Mouse (Mus musculus) hindbrain, embryonic 16.5 days (tissue): ENCODE results near the gene Ppm1e. TPM values are rescaled to one million over a fixed set of nuclear protein-coding genes. Genes with fewer than 3 reads are reported as not detected.

ENCODE experiments used
- ATAC-seq: fragments of 200-750 bp; cut with Nextera tagmentation; 2 replicates; pipeline ENCODE4 v1.8.0; 2017; ENCODE audit warnings: moderate TSS enrichment, moderate library complexity
- H3K27ac ChIP-seq: fragments of 300-500 bp; sonication (generic); 2 replicates; pipeline ENCODE4 v1.5.1; 2014; ENCODE audit warnings: low read depth, mild to moderate bottlenecking, control low read depth, low read length, moderate library complexity
- H3K27me3 ChIP-seq: fragments of 300-500 bp; sonication (generic); replicated peaks from 2 replicates; pipeline ENCODE4 v1.6.1; 2014; ENCODE audit warnings: low read length; ENCODE audit not compliant: control insufficient read depth, insufficient read depth
- H3K36me3 ChIP-seq: fragments of 300-500 bp; sonication (generic); 2 replicates; pipeline ENCODE4 v1.6.1; 2014; ENCODE audit warnings: mild to moderate bottlenecking, low read length, moderate library complexity, mixed read lengths; ENCODE audit not compliant: control insufficient read depth, insufficient read depth
- H3K4me1 ChIP-seq: fragments of 300-500 bp; sonication (generic); 2 replicates; pipeline ENCODE4 v1.6.1; 2014; ENCODE audit warnings: low read depth, low read length; ENCODE audit not compliant: control insufficient read depth, insufficient read depth
- H3K4me2 ChIP-seq: fragments of 300-500 bp; sonication (generic); 2 replicates; pipeline ENCODE4 v1.6.1; 2014; ENCODE audit warnings: mild to moderate bottlenecking, low read length, control low read depth, moderate library complexity
- H3K4me3 ChIP-seq: fragments of 300-500 bp; sonication (generic); 2 replicates; pipeline ENCODE4 v1.5.1; 2014; ENCODE audit warnings: mild to moderate bottlenecking, low read length, control low read depth, moderate library complexity
- H3K9ac ChIP-seq: fragments of 300-500 bp; sonication (generic); 2 replicates; pipeline ENCODE4 v1.6.1; 2014; ENCODE audit warnings: low read depth, mild to moderate bottlenecking, control low read depth, low read length, moderate library complexity
- H3K9me3 ChIP-seq: fragments of 300-500 bp; sonication (generic); 2 replicates; pipeline ENCODE4 v1.6.1; 2014; ENCODE audit warnings: mild to moderate bottlenecking, low read length, moderate library complexity; ENCODE audit not compliant: control insufficient read depth
- WGBS: fragments of 180-500 bp; shearing (Covaris S2); extraction: QIAGEN DNeasy Blood & Tissue Kit; methylation state at CpG from one replicate; pipeline ENCODE4 v1.1.7; 2014; 5-methylcytosine and 5-hydroxymethylcytosine counted together
- polyA plus RNA-seq: library from polyadenylated mRNA; unstranded; fragments of >200 nt; fragmentation: Nextera tagmentation; extraction: Ambion mirVana; gene quantifications from 2 replicates; pipeline ENCODE4 v1.2.1, GENCODE M21; 2015

The Ppm1e gene
- polyA plus RNA-seq, 1 experiment from 2014 or later = 21.9 TPM

DNA sequence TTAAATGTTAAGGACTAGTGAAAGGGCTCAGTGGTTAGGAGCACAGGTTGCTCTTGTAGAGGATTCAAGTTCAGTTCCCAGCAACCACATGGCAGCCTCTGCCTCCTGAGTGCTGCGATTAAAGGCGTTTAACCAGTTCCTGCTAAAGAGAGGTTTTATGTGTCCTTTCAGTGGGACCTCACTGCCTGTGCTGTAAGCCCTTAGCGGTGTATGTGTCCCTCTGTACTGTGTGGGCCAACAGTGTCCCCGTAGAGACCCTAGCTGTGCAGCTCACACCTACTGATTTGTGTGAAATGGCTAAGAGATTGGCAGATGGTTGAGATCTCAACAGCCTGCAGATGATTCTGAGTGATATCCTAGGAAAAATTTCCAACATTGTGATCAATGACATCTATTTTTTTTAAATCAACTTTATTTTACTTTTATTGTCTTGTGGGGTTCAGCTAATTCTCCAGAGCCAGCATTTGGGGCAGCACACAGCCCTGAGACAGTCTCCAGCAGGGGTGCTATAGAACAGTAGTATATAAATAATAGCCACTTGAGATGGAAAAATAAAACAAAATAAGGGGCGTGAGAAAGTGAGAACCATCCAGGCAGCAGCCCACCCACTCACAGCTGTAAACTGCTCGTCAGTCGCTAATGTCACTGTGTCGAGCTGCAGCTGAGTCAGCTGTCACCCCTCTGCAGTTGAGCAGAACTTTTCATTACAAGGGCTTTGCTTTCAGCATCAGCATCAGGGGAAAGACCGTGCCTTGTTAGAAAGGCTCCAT, 111.9 kb downstream of the Ppm1e start:
- H3K4me1 ChIP-seq = no peaks in the 10 kb centered on the region; the same call in 1 of the 2 replicates
- no peak overlapping the region for H3K9ac ChIP-seq
- no peak for ATAC-seq
- no peak overlapping the region for H3K4me3 ChIP-seq
- WGBS = 44% methylated on average over 9 of the region's 9 CpGs
- H3K27ac ChIP-seq = no peak overlapping the region; the same call in 1 of the 2 replicates
- no peaks in the 10 kb centered on the region for H3K9me3 ChIP-seq
- H3K27me3 ChIP-seq = no peaks in the 10 kb centered on the region
- H3K36me3 ChIP-seq = no peaks in the 10 kb centered on the region
- no peak overlapping the region for H3K4me2 ChIP-seq

DNA sequence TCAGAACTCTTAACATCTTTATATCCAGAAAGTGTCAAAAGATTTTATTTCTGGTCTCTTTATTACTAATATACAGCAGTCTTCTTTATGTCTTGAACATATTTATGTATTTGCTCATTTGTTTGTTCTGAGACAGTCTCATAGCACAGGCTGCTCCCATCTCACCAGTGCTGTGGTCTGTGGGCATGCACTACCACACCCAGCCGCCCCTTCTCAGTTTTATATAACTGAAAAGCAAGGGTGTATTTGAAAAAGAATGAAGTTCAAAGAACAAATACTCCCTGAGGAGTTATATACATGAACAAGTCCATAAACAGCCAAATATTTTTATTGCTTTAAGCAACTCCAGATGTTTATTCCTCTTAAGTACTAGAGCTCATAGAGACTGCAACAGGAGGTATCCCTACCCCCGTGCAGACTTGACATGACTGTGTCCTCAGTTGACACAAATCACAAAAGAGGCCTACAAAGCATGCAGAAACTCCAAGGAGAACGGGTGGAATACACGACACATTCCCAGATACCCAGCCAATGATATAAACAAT, 112.6 kb downstream of the Ppm1e start:
- no peak for ATAC-seq
- Histone ChIP-seq H3K36me3 (no peaks in the 10 kb centered on the region), H3K27ac (no peak overlapping the region), H3K9ac (no peak overlapping the region), H3K9me3 (no peaks in the 10 kb centered on the region), H3K27me3 (no peaks in the 10 kb centered on the region), H3K4me2 (no peak overlapping the region), H3K4me3 (no peak overlapping the region), H3K4me1 (no peaks in the 10 kb centered on the region; the same call in 1 of the 2 replicates)
- 77% methylated on average over 4 of the region's 4 CpGs for WGBS

DNA sequence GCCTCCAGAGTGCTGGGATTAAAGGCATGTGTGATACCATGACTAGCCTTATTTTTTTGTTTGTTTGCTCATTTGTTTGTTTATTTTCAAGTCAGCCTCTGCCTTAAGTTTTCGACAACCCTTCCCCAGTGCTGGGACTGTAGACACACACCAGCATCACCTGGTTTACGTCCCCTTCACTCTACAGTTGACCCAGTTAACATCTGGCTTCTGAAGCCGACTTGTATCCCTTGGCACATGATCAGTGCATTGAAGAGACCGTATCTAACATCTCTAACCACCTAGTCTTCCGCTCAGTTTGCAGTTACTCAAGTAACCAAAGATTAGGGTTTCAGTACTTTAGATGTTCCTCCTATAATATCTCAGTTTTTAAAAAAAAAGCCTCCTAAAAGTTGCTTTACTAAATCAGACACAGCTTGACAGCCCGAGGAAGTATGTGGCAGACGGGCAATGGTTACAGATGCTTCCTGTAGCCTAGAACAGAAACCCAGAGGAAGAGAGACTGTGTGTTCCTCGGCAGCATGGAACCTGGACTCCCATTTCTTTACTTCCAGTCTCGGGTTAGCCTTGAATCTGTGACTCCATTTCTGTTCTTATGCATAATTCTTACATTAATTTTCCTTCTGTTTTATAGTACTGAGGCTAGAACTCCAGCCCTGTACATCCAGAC, 113.5 kb downstream of the Ppm1e start:
- Histone ChIP-seq H3K4me1 (no peaks in the 10 kb centered on the region; the same call in 1 of the 2 replicates), H3K9ac (no peak overlapping the region), H3K4me2 (no peak overlapping the region), H3K27ac (no peak overlapping the region), H3K36me3 (no peaks in the 10 kb centered on the region), H3K4me3 (no peak overlapping the region), H3K9me3 (no peaks in the 10 kb centered on the region), H3K27me3 (no peaks in the 10 kb centered on the region)
- no peak for ATAC-seq
- 90% methylated on average over 9 of the region's 9 CpGs for WGBS

DNA sequence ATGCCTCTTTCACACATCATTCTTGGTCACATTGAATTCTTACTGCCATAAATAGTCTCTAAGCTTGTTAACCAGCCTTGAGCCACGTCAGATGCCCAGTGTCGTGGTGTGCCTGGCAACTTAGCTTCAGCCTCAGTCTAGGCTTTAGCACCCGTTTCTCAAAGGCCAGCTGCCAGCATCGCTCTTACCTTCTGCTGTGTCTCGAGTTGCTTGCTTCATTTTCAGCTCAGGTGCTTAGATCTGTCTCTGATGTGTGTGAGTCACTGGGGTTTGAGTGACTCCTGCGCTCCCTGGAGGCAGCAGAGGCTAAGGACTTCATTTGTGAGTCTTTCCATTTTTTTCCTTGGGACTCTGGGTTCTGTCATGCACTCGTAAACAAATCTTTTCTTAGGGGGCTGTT, 117.6 kb downstream of the Ppm1e start:
- ATAC-seq = no peak
- no peaks in the 10 kb centered on the region for H3K27me3 ChIP-seq
- H3K9me3 ChIP-seq = no peaks in the 10 kb centered on the region
- no peak overlapping the region for H3K27ac ChIP-seq
- WGBS = 81% methylated on average over 7 of the region's 7 CpGs
- no peak overlapping the region for H3K4me2 ChIP-seq
- no peaks in the 10 kb centered on the region for H3K36me3 ChIP-seq
- H3K9ac ChIP-seq = no peak overlapping the region
- H3K4me3 ChIP-seq = no peak overlapping the region
- no peaks in the 10 kb centered on the region for H3K4me1 ChIP-seq

DNA sequence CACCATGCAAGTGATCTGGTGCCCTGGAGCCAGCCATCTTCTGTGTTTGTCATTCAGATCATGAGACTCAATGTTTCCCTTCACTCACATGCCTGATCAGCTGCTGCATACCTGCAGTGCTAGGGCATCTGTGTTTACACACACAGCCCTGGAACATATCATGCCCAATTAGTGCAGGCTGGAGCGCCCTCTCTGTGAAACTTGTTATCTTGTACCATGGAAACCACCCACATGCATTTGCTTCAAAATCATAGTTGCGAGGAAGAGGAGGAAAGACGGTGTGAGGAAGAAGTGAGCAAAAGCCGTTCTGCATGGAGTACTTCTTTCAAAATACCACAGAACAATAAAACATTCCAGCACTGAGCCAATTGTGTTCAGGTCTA, 118.0 kb downstream of the Ppm1e start:
- no peak for ATAC-seq
- Histone ChIP-seq H3K27me3 (no peaks in the 10 kb centered on the region), H3K4me2 (no peak overlapping the region), H3K4me1 (no peaks in the 10 kb centered on the region), H3K9me3 (no peaks in the 10 kb centered on the region), H3K27ac (no peak overlapping the region), H3K9ac (no peak overlapping the region), H3K36me3 (no peaks in the 10 kb centered on the region), H3K4me3 (no peak overlapping the region)
- WGBS = 89% methylated on average over 4 of the region's 4 CpGs

DNA sequence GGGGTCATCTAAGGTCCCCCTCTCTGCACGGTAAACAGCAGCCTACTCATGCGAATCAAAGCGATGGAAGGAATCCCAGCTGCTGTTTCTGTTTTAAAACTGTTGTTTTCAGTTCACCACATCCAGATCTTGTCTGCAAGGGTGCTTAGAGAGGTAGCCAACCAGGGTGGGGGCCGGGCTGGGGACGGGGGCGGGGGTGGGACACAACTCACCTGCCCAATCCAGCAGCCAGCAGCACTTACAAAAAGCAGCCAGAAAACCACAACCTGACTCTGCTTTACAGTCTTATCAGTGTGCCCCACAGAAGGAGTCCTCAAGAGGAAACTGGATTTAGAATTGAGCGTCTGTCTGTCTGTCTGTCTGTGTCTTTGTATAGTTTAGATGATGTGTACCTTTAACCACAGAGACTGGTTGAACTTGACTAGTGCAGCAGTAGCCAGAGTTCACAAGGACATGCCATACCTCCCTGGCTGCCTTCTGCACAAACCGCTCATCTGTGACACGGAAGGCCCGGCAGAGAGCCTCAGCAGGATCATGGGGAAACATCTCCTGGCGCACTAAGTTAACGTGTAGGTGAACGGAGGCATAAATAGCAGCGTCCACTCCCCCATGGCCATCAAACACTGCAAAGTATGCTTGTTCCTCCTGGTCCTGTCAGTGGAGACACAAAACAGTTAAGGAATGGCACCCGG, 118.5 kb downstream of the Ppm1e start:
- 85% methylated on average over 15 of the region's 15 CpGs for WGBS

DNA sequence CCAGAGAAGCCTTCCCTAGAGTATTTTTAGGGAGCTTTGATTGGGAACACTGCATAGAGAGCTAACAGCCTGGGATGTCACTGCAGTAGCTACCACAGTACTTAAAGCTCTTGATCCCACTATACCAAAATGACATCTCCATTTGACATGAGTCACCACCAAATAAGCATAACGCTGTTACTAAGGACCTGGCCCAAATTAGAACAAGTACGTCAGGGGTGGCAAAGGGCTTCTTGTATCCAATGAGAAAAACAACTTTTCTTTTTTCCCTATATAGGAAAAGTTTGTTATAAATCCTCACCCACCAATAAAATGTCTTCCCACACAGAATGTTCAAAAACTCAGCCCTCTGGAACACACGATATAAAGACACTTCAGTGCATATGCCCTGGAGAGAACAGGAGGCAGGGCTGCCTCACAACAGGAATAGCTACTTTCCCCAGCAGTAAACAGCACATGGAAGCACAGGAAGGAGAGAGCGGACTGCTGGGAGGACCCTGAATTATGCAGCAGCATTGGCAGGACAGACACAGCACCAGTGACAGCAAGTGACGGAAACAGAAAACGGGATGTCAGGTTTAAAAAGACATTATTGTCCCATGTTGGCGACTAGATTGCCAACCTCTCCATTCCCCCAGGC, 119.8 kb downstream of the Ppm1e start:
- no peak overlapping the region for H3K4me2 ChIP-seq
- H3K4me3 ChIP-seq = no peak overlapping the region
- H3K9me3 ChIP-seq = no peaks in the 10 kb centered on the region
- 0 out of 2 replicates have a peak, but pooled peaks cover 3% of the 10 kb centered on the region for H3K36me3 ChIP-seq
- WGBS = 82% methylated on average over 7 of the region's 7 CpGs
- no peak for ATAC-seq
- H3K9ac ChIP-seq = no peak overlapping the region
- H3K27me3 ChIP-seq = no peaks in the 10 kb centered on the region
- H3K27ac ChIP-seq = no peak overlapping the region
- no peaks in the 10 kb centered on the region for H3K4me1 ChIP-seq

More for the DNA sequence above, 118.5 kb downstream of the Ppm1e start:
- Histone ChIP-seq H3K4me3 (no peak overlapping the region), H3K27me3 (no peaks in the 10 kb centered on the region), H3K9me3 (no peaks in the 10 kb centered on the region), H3K9ac (no peak overlapping the region), H3K4me2 (no peak overlapping the region), H3K27ac (no peak overlapping the region), H3K4me1 (no peaks in the 10 kb centered on the region), H3K36me3 (no peaks in the 10 kb centered on the region)
- no peak for ATAC-seq

DNA sequence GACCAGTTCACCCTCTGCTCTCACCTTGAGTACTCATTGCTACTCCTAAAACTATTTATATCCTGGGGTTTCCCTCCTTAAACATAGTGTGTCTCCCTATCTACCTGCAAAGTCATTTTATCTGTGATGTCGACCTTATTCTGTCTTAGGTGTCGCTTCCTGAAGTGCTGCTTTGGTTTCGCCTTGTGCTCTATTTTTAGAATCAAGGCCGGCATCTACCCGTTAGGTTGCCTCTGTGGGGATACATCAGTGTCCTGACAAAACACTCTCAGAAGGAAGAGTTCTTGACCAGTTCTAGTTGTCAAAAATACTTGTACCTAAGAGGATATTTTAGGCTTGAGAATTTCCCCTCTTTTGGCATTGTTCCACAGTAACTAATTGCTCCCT, 123.3 kb downstream of the Ppm1e start:
- Histone ChIP-seq H3K4me2 (no peak overlapping the region), H3K9ac (no peak overlapping the region), H3K36me3 (peaks cover 8% of the 10 kb centered on the region), H3K4me3 (no peak overlapping the region), H3K27ac (no peak overlapping the region), H3K9me3 (no peaks in the 10 kb centered on the region), H3K27me3 (no peaks in the 10 kb centered on the region), H3K4me1 (no peaks in the 10 kb centered on the region)
- WGBS = 81% methylated on average over 5 of the region's 5 CpGs
- ATAC-seq = no peak
